Mouse (Mus musculus) liver, adult 10 weeks (tissue): ENCODE measurements around the gene Mmd. TPM values are rescaled to one million over a fixed set of nuclear protein-coding genes. Genes with fewer than 3 reads are reported as not detected.

Experiments
- polyA plus RNA-seq: library from polyadenylated mRNA; stranded (reverse); fragments of 350-450 nt; fragmentation: Illumina TruSeq; extraction: RNeasy Lipid Tissue Mini Kit (QIAGEN cat#74804); gene quantifications from one replicate; pipeline ENCODE4 v1.2.3, GENCODE M21; 2014; ENCODE audit warnings: low read depth, low replicate concordance

The Mmd gene
- polyA plus RNA-seq, result 382 TPM

DNA sequence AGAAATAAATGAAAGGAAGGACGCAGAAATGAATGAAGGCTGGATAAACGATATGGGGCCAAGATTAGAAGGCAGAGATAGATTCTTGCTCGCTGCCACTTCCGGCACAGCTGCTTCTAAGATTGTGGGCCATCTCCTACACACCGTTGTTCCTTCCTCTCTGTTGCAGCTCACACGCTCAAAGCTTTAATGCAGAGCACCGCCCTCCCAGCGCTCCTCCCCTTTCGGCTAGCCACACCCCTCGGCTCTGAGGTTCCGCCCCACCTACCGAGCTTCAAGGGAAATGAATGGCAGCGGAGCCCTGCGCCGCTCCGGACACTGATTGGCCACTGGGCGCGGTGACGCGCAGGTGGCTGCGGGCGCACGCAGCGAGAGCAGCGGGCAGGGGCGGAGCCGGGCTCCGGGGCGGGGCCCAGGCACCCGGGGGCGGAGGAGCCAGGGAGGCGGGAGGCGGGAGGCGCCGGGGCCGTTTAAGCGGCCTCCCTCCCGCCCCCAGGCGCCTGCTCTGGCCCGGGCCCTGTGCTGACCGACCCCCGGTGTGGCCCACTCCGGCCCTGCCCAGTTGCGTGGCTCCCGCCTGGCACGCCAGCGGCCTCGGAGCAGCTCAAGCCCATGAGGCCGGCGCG lies at the start of gene Mmd:
Gene Mmd (plus strand): TSS at position 432 of the 626 bp plus-strand sequence.

Other genes with a start within 250 kb of the Mmd start
- 102 TPM for gene Pctp, start 246.6 kb upstream of the Mmd start, polyA plus RNA-seq
- gene Tmem100, start 219.1 kb upstream of the Mmd start, polyA plus RNA-seq, result 0.72 TPM
- 16.0 TPM for gene Gm45716, start 61.8 kb upstream of the Mmd start, polyA plus RNA-seq
- gene Hlf, start 141.4 kb downstream of the Mmd start, polyA plus RNA-seq, result 33.1 TPM